Mouse (Mus musculus): Measurements from ENCODE around the gene Atm. TPM values are rescaled to one million over a fixed set of nuclear protein-coding genes. Genes with fewer than 3 reads are reported as not detected.

Atm gene
- polyA plus RNA-seq, 1 experiment: 0.65 TPM

DNA sequence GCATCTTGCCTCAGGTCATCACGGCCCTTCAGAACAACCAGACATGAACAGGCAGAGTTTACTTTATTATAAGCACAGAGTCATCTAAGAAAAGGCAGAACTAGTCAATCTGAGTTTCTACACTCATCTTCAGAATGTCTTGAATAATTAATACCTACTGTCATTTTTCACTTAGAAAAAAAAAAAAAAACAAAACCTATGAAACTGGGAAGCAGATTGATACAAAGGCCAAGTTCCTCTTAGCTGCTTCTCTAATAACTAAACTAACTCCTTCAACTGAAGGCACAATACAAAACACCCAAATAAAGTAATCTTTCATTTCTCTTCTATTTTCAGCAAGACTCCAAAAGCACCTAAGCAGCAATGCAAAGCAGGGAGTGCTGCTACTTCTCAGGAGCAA, 85.9 kb downstream of the Atm start:
- TF ChIP-seq CTCF (IDR thresholded peaks at IDR 0.05; ENCODE audit: extremely low read depth, insufficient read length, insufficient replicate concordance, low read depth, low read length): no peak
- no peak for TF ChIP-seq POLR2A (IDR thresholded peaks at IDR 0.05; ENCODE audit: low read depth, low read length)
- no peak overlapping the region for H3K27ac ChIP-seq (ENCODE audit: insufficient read depth, low read depth, low read length)
- H3K36me3 ChIP-seq (ENCODE audit: control insufficient read depth, insufficient read depth, low read length): peaks cover 40% of the 10 kb centered on the region
- no peak overlapping the region for H3K4me3 ChIP-seq (ENCODE audit: low read depth, low read length)
- H3K4me1 ChIP-seq (ENCODE audit: control insufficient read depth, insufficient read depth, insufficient read length, low read length): no peaks in the 10 kb centered on the region
- no peaks in the 10 kb centered on the region for H3K27me3 ChIP-seq (ENCODE audit: control insufficient read depth, insufficient read depth, low read length)
- WGBS: 95% methylated on average over 1 of the region's 1 CpGs

DNA sequence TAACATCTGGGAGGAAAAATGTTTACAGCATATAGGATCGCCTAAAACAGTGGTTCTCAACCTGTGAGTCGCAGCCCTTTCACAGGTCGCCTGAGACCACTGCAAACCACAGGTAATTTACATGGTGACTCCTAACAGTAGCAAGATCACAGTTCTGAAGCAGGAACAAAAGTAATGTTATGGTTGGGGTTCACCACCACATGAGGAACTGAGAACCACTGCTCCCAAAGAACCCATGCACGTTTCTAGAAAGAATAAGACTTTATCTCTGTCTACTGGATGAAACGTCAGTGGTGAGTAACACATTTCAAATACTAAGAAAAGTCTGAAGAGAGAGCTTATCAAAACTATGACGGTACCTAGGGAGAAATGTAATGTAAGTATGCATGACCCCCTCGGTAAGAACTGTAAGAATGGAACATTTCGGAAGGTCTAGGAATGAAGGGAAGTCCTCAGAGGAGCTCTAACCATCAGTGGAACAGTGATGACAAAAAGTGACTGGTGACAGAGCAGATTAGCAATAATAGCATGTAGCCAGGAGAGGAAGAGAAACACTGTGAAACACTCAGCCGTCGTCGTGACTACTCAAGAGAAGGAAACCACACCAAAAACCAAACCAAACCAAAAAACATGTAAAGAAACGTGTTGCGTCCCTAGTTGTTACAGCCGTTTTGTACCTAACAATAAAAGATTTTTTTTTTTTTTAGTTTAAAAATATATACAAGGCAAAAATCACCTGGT, 100.5 kb downstream of the Atm start:
- no peak overlapping the region for H3K27ac ChIP-seq (ENCODE audit: insufficient read depth, low read depth, low read length)
- 87% methylated on average over 14 of the region's 14 CpGs for WGBS
- H3K36me3 ChIP-seq (ENCODE audit: control insufficient read depth, insufficient read depth, low read length): peaks cover 9% of the 10 kb centered on the region; the same call in 1 of the 2 replicates
- H3K4me3 ChIP-seq (ENCODE audit: low read depth, low read length): no peak overlapping the region
- TF ChIP-seq POLR2A (IDR thresholded peaks at IDR 0.05; ENCODE audit: low read depth, low read length): no peak
- TF ChIP-seq CTCF (IDR thresholded peaks at IDR 0.05; ENCODE audit: extremely low read depth, insufficient read length, insufficient replicate concordance, low read depth, low read length): no peak
- no peaks in the 10 kb centered on the region for H3K4me1 ChIP-seq (ENCODE audit: control insufficient read depth, insufficient read depth, insufficient read length, low read length)
- no peaks in the 10 kb centered on the region for H3K27me3 ChIP-seq (ENCODE audit: control insufficient read depth, insufficient read depth, low read length)

DNA sequence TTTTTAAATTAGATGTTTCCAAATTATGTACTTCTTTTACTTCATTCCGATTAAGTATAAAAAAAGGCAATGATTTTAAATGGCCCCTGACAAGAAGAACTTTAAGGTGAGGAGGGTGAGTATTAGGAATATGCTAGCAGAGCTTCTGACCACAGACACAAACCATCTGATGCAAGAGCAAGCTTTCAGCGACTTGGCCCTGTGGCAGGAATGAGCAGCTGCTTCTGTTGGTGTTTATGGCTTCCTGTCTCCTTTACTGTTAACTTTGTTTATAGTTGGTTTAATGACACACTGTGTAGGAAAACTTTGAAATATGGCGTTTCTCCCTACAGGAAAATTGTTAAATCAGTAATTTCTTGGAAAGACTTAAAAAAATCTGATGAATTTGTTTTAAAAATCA, 108.9 kb downstream of the Atm start:
- no peak for TF ChIP-seq POLR2A (IDR thresholded peaks at IDR 0.05; ENCODE audit: low read depth, low read length)
- no peak for TF ChIP-seq CTCF (IDR thresholded peaks at IDR 0.05; ENCODE audit: extremely low read depth, insufficient read length, insufficient replicate concordance, low read depth, low read length)
- 52% methylated on average over 3 of the region's 3 CpGs for WGBS
- H3K4me1 ChIP-seq (ENCODE audit: control insufficient read depth, insufficient read depth, insufficient read length, low read length): no peaks in the 10 kb centered on the region
- no peak overlapping the region for H3K27ac ChIP-seq (ENCODE audit: insufficient read depth, low read depth, low read length)
- H3K27me3 ChIP-seq (ENCODE audit: control insufficient read depth, insufficient read depth, low read length): no peaks in the 10 kb centered on the region
- H3K36me3 ChIP-seq (ENCODE audit: control insufficient read depth, insufficient read depth, low read length): no peaks in the 10 kb centered on the region
- H3K4me3 ChIP-seq (ENCODE audit: low read depth, low read length): no peak overlapping the region

DNA sequence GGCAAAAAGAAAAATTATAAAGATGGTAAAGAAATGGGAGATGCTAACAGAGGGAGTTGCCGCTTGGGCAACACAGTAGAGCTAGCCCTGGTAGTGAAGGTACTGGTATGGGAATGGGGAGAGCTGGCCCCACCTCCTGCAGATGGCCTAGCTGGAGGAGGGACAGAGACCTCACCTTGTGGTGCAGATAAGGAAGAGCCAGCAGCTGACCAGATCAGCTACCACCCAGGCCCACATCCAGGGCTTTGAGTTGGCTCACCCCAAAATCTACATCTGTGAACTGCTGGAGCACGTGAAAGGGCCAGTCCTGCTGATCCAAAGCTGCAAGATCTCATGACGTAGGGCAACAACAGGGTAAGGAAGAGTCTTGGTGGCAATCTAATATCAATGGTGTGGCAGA, 109.8 kb downstream of the Atm start:
- no peaks in the 10 kb centered on the region for H3K36me3 ChIP-seq (ENCODE audit: control insufficient read depth, insufficient read depth, low read length)
- H3K27ac ChIP-seq (ENCODE audit: insufficient read depth, low read depth, low read length): no peak overlapping the region
- no peak overlapping the region for H3K4me3 ChIP-seq (ENCODE audit: low read depth, low read length)
- H3K27me3 ChIP-seq (ENCODE audit: control insufficient read depth, insufficient read depth, low read length): no peaks in the 10 kb centered on the region
- WGBS: 90% methylated on average over 3 of the region's 3 CpGs
- H3K4me1 ChIP-seq (ENCODE audit: control insufficient read depth, insufficient read depth, insufficient read length, low read length): no peaks in the 10 kb centered on the region
- TF ChIP-seq POLR2A (IDR thresholded peaks at IDR 0.05; ENCODE audit: low read depth, low read length): no peak
- TF ChIP-seq CTCF (IDR thresholded peaks at IDR 0.05; ENCODE audit: extremely low read depth, insufficient read length, insufficient replicate concordance, low read depth, low read length): no peak

DNA sequence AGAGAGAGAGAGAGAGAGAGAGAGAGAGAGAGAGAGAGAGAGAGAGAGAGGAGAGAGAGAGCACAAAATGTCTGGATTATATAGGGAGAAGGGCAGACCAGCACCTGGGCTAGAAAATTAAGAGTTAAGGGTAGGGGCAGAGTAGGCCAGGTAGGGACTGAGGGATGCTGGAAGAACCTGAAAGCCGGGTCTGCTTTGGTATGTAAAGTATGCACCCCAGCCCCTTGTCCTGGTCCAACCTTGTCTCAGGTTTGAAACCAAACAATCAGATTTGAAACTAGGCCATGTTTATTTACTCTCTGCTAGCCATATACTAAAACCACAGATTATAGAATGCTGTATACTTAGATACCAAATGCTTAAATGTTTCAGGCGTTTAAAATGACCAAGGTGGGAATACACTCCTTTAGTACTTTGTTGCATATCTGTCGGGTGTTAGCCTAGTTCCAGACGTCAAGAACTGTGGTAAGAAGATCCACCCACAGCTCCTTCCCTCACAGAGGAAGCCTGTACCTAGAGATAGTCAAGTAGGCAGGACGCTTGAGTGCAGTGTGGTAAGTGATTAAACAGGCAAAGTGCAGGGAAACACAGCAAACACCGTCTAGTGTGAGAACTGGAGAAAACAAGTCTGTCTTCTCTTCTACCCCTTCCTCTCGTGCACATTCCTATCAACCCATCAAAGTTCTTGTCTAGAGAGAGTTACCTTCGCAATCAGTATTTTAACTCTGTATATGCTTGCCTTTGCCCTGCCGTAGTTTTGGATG, 114.2 kb downstream of the Atm start:
- no peak for TF ChIP-seq CTCF (IDR thresholded peaks at IDR 0.05; ENCODE audit: extremely low read depth, insufficient read length, insufficient replicate concordance, low read depth, low read length)
- no peak for TF ChIP-seq POLR2A (IDR thresholded peaks at IDR 0.05; ENCODE audit: low read depth, low read length)
- Histone ChIP-seq H3K4me1 (ENCODE audit: control insufficient read depth, insufficient read depth, insufficient read length, low read length) (no peaks in the 10 kb centered on the region), H3K27ac (ENCODE audit: insufficient read depth, low read depth, low read length) (no peak overlapping the region), H3K4me3 (ENCODE audit: low read depth, low read length) (no peak overlapping the region), H3K27me3 (ENCODE audit: control insufficient read depth, insufficient read depth, low read length) (no peaks in the 10 kb centered on the region), H3K36me3 (ENCODE audit: control insufficient read depth, insufficient read depth, low read length) (no peaks in the 10 kb centered on the region)
- 37% methylated on average over 9 of the region's 9 CpGs for WGBS

DNA sequence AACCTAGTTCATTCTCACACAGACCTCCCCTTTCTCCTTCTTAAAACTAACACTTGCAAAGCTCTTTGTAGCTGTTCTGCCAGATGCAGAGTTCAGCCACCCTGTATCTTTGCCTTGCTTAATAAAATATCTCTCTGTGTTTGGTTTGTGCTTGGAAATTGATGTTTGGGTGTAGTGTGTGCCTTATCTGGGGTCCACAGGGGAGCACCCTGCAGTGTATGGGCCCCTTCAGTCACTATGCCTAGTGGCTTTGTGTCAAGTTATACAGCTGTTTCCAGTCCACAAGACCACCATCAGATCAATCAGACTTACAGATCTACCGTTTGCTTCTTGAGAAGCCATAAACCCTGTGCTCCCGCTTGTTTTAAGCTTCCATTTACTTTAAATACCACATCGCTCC, 127.1 kb downstream of the Atm start:
- no peaks in the 10 kb centered on the region for H3K36me3 ChIP-seq (ENCODE audit: control insufficient read depth, insufficient read depth, low read length)
- 78% methylated on average over 3 of the region's 3 CpGs for WGBS
- TF ChIP-seq POLR2A (IDR thresholded peaks at IDR 0.05; ENCODE audit: low read depth, low read length) (no peak), CTCF (IDR thresholded peaks at IDR 0.05; ENCODE audit: extremely low read depth, insufficient read length, insufficient replicate concordance, low read depth, low read length) (no peak)
- H3K27me3 ChIP-seq (ENCODE audit: control insufficient read depth, insufficient read depth, low read length): no peaks in the 10 kb centered on the region
- H3K4me3 ChIP-seq (ENCODE audit: low read depth, low read length): no peak overlapping the region
- no peak overlapping the region for H3K27ac ChIP-seq (ENCODE audit: insufficient read depth, low read depth, low read length)
- H3K4me1 ChIP-seq (ENCODE audit: control insufficient read depth, insufficient read depth, insufficient read length, low read length): peaks cover 2% of the 10 kb centered on the region; the same call in 1 of the 2 replicates

DNA sequence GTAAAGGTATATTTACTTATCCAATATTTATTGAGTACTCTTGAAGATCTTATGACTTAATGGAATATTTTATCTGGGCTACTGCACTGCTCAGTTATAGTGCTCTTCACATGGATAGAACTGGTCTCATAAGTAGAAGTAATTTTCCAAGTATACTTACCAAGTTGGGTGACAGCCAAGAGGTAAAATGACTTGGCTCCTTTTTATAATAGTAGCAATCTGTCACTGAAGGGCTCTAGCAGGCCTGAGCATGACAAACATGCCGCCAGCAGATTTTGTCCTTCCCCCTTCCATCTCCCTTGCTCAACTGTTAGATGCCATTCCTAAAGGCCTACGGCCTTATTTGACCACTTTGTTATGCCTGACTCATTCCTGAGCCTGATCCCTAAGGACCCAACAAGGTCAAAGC, 127.6 kb downstream of the Atm start:
- Histone ChIP-seq H3K27me3 (ENCODE audit: control insufficient read depth, insufficient read depth, low read length) (no peaks in the 10 kb centered on the region), H3K4me1 (ENCODE audit: control insufficient read depth, insufficient read depth, insufficient read length, low read length) (peaks cover 2% of the 10 kb centered on the region; the same call in 1 of the 2 replicates), H3K27ac (ENCODE audit: insufficient read depth, low read depth, low read length) (no peak overlapping the region; the same call in 1 of the 2 replicates), H3K4me3 (ENCODE audit: low read depth, low read length) (no peak overlapping the region), H3K36me3 (ENCODE audit: control insufficient read depth, insufficient read depth, low read length) (no peaks in the 10 kb centered on the region)
- 76% methylated on average over 2 of the region's 2 CpGs for WGBS
- no peak for TF ChIP-seq POLR2A (IDR thresholded peaks at IDR 0.05; ENCODE audit: low read depth, low read length)
- TF ChIP-seq CTCF (IDR thresholded peaks at IDR 0.05; ENCODE audit: extremely low read depth, insufficient read length, insufficient replicate concordance, low read depth, low read length): no peak
